Mouse (Mus musculus) gastrocnemius, postnatal 14 days (tissue): Measurements from ENCODE around the gene Ypel5. TPM values are rescaled to one million over a fixed set of nuclear protein-coding genes. Genes with fewer than 3 reads are reported as not detected.

Source experiments
- DNase-seq: peaks from one replicate; pipeline ENCODE4 v3.0.0; 2021; ENCODE audit warnings: mixed read lengths
- intact Hi-C: fragments of 180-260 bp; cut with DNase I; formaldehyde crosslinking; loops from one replicate; pipeline ENCODE4 v1.15.1; 2025; ENCODE audit warnings: low total_unique reads
- total RNA-seq, 2 experiments: library from RNA; stranded (reverse); gene quantifications; 2 replicates each; pipeline ENCODE4 v1.2.3; 2021

Ypel5 gene
- total RNA-seq, 2 experiments from 2014 or later = 21.5 to 23.7 TPM

- intact Hi-C loops = no loop called here
- DNase-seq = no peak
Measured at GRCm38 (mm10) chr17:72897961-72898360, 61.7 kb downstream of the Ypel5 start.

- DNase-seq = no peak
- intact Hi-C loops = no loop called here
Measured at GRCm38 (mm10) chr17:72898775-72899174, 62.5 kb downstream of the Ypel5 start.

Other genes starting within 250 kb of the Ypel5 start
- gene Alk, start 231.8 kb upstream of the Ypel5 start, total RNA-seq = under 1 TPM; 0.31 to 0.45 TPM
- 10 to 100 TPM; 11.6 to 16.6 TPM for gene Lbh, start 81.9 kb downstream of the Ypel5 start, total RNA-seq